Mouse (Mus musculus): ENCODE data around the gene Gtf3c4.

DNA sequence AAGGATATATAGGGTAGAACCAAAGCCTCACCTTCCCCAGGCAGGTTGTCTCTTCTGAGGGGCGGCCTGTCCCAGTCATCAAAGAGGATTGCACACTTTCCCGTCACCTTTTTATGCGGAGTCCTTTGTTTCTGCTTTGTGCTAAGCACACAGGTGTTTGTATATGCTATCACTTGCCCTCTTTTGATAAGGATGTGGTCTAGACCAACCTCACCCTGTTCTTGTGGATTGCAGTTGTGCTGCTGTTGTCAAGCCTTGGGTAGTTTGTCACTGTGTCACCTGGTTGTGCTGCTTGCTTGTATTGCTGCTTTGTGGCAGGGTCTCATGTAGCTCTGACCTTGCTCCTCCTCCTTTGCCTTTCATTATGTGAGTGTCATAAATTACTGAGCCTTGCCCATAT is 12.4 kb upstream of the Gtf3c4 start:
- no peak for TF ChIP-seq CTCF (IDR thresholded peaks at IDR 0.05; ENCODE audit: low read depth)
- TF ChIP-seq EP300 (IDR thresholded peaks at IDR 0.05; ENCODE audit: low read depth), result no peak
